Mouse (Mus musculus): Measurements from ENCODE around the gene Slirp.

DNA sequence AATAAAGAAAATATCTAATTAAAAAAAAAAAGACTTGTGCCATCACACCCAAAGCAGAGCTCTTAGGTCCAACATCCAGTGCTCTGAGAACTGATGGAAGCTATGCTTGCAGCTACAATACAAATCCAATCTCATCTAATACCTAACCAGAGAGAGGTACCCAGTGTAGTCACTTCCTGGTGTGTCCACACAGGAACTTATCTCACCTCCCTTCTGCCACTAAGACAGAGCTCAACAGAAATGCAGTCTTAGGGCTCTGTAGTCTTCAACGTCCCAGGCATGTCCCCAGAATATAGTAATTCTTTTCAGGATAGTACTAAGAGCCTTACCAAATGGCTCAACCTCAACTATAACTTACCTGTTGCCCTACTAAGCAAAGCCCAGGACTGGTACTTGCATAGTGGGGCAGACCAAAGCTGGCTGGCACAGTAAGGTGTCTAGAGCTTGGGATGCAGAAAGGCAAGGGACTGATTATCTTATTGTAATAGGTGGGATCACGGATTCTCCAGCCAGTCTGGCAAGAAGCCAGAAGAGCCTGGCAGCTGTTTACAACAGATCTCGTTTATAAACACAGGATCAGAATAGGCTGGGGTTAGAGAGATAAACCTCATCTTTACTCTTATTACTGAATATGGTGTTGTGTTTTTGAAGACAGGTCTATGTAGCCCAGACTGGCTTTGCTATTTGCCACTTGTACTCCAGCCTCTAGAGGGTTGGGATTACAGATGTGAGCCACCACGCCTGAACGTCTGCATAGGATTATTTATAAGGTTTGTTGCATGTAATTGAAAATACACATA lies 21.8 kb upstream of the Slirp start:
- TF ChIP-seq CTCF (IDR thresholded peaks at IDR 0.05; ENCODE audit: low read depth): no peak
- no peak for TF ChIP-seq EP300 (optimal IDR thresholded peaks at IDR 0.05)
